Mouse (Mus musculus) liver, embryonic 14.5 days (tissue): ENCODE results near the gene Lcmt1.

Experiments used
- CTCF ChIP-seq: IDR thresholded peaks from 2 replicates; pipeline ENCODE4 v1.5.1; 2016; ENCODE audit warnings: antibody characterized with exemption, low read depth, control low read depth
- EP300 ChIP-seq: IDR thresholded peaks from 2 replicates; pipeline ENCODE4 v1.6.1; 2016; ENCODE audit warnings: antibody characterized with exemption, low read depth

DNA sequence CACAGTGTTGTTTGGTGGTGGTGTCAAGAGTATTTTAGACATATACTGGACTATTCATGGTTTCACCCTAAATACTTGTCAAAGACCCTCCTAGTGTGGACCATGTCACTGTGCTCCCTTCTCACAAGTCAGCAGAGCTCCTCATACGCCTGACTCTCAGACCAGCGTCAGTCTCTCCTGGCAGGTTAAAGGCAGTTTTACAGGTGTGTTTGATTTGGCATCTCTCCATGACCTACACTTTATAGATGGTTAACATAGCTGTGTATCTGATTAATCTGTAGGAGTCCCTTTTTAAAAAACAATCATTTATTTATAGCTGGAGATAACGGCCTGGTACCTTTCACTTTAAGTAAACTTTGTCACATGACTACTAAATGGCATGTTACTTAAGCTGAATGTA, 52.4 kb downstream of the Lcmt1 start:
- TF ChIP-seq CTCF: no peak
- no peak for TF ChIP-seq EP300
